In the genomic region with DNA sequence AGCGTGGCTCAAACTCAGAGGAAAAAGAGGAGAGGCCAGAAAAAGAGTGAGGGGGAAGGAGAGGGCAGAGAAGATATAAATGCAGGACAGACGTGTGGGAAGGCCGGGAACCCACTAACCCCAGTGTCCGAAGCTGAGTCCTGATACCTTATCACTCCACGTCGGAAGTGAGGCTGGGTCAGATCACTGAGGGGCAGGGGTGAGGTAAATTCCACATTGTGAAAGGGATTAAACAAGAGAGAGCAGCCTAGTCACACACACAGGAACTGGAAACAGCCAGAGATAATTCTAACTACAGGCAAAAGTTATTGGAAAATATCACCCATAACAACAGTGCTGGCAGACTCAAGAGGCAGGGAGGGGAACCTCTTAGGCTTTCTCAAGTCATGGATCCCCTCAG, we compare ENCODE assay signal across 22 mouse cellular contexts. TPM values are rescaled to one million over a fixed set of nuclear protein-coding genes. Genes with fewer than 3 reads are reported as not detected.
DNase-seq lines count a peak whose midpoint lies in the region; ATAC-seq and TF ChIP-seq lines count a peak whose summit lies in the region.
"Had no signal": no experiment of that assay in that cellular context is flagged by ENCODE, and none has a peak within 500 bp of the region (broad histone marks: within the 10 kb centered on the region; RNA-seq: fewer than 3 reads in every experiment).

No protein-coding gene starts in this region.

- H3K9me3 ChIP-seq in erythroblast, embryonic 14.5 days (ENCODE audit: control insufficient read depth, low read length): no peaks in the 10 kb centered on the region
- H3K9me3 ChIP-seq in heart, embryonic 13.5 days: no peaks in the 10 kb centered on the region
- no peaks in the 10 kb centered on the region for H3K9me3 ChIP-seq in liver, embryonic 11.5 days (ENCODE audit: control insufficient read depth, low read length)
- H3K9me3 ChIP-seq in liver, embryonic 16.5 days (replicated peaks; ENCODE audit: control insufficient read depth, low read length): no peaks in the 10 kb centered on the region
- H3K9me3 ChIP-seq: embryonic facial prominence, embryonic 12.5 days; forebrain, embryonic 13.5 days; intestine, embryonic 15.5 days had no signal

- no peaks in the 10 kb centered on the region; the same call in 1 of the 2 replicates for H3K27me3 ChIP-seq in erythroblast, embryonic 14.5 days (ENCODE audit: control insufficient read depth)
- H3K27me3 ChIP-seq in heart, embryonic 13.5 days (replicated peaks): no peaks in the 10 kb centered on the region
- H3K27me3 ChIP-seq in heart, adult 2 months (ENCODE audit: control insufficient read depth, insufficient read depth, low read length): no peaks in the 10 kb centered on the region
- H3K27me3 ChIP-seq in liver, embryonic 11.5 days (replicated peaks; ENCODE audit: control insufficient read depth, insufficient read depth, low read length): no peaks in the 10 kb centered on the region
- H3K27me3 ChIP-seq in liver, embryonic 16.5 days (ENCODE audit: control insufficient read depth, insufficient read depth, low read depth, low read length): no peaks in the 10 kb centered on the region
- H3K27me3 ChIP-seq: embryonic facial prominence, embryonic 12.5 days; forebrain, embryonic 13.5 days; intestine, embryonic 15.5 days; Patski had no signal

- no peak for TF ChIP-seq EP300 in heart, adult 2 months (IDR thresholded peaks at IDR 0.05; ENCODE audit: insufficient read depth, low read depth, low read length)

- peak overlapping the region; percentile 77 for H3K4me3 ChIP-seq in erythroblast, embryonic 14.5 days (replicated peaks)
- H3K4me3 ChIP-seq in heart, embryonic 13.5 days: peak overlapping the region; percentile 40
- H3K4me3 ChIP-seq in heart, adult 2 months: no peak overlapping the region
- no peak overlapping the region for H3K4me3 ChIP-seq in liver, embryonic 11.5 days (ENCODE audit: low read depth, low read length)
- peak overlapping the region; percentile 79 for H3K4me3 ChIP-seq in liver, embryonic 16.5 days (ENCODE audit: low read depth, low read length)
- H3K4me3 ChIP-seq: embryonic facial prominence, embryonic 12.5 days; forebrain, embryonic 13.5 days; intestine, embryonic 15.5 days had no signal

- peaks cover 93% of the 10 kb centered on the region for H3K4me1 ChIP-seq in erythroblast, embryonic 14.5 days (ENCODE audit: control insufficient read depth)
- peaks cover 38% of the 10 kb centered on the region for H3K4me1 ChIP-seq in heart, embryonic 13.5 days
- H3K4me1 ChIP-seq in heart, adult 2 months (ENCODE audit: control insufficient read depth, insufficient read depth, low read length): peaks cover 17% of the 10 kb centered on the region
- peaks cover 30% of the 10 kb centered on the region for H3K4me1 ChIP-seq in liver, embryonic 11.5 days (replicated peaks; ENCODE audit: control insufficient read depth, insufficient read depth, low read length)
- H3K4me1 ChIP-seq in liver, embryonic 16.5 days (ENCODE audit: control insufficient read depth, low read depth, low read length): peaks cover 38% of the 10 kb centered on the region
- H3K4me1 ChIP-seq: embryonic facial prominence, embryonic 12.5 days; intestine, embryonic 15.5 days had no signal

- peak overlapping the region; percentile 65 for H3K27ac ChIP-seq in heart, embryonic 13.5 days (replicated peaks)
- H3K27ac ChIP-seq in heart, adult 2 months: no peak overlapping the region
- no peak overlapping the region for H3K27ac ChIP-seq in liver, embryonic 11.5 days (ENCODE audit: low read depth, low read length)
- H3K27ac ChIP-seq in liver, embryonic 16.5 days (ENCODE audit: low read length): no peak overlapping the region
- H3K27ac ChIP-seq: embryonic facial prominence, embryonic 12.5 days; forebrain, embryonic 13.5 days; hindbrain, embryonic 14.5 days; intestine, embryonic 15.5 days had no signal

- H3K4me2 ChIP-seq in heart, embryonic 13.5 days: peak overlapping the region; percentile 50
- H3K4me2 ChIP-seq in liver, embryonic 11.5 days: no peak overlapping the region
- 0 out of 2 replicates have a peak overlapping the region, but pooled peaks have one; percentile 61 for H3K4me2 ChIP-seq in liver, embryonic 16.5 days (ENCODE audit: low read depth, low read length)
- H3K4me2 ChIP-seq: embryonic facial prominence, embryonic 12.5 days; forebrain, embryonic 13.5 days; hindbrain, embryonic 14.5 days; intestine, embryonic 15.5 days had no signal

- 14% methylated on average over 6 of the region's 6 CpGs for WGBS in heart, embryonic 13.5 days
- 39% methylated on average over 6 of the region's 6 CpGs for WGBS in heart, adult 2 months
- 35% methylated on average over 6 of the region's 6 CpGs for WGBS in liver, embryonic 11.5 days
- 32% methylated on average over 6 of the region's 6 CpGs for WGBS in liver, embryonic 16.5 days (ENCODE audit: insufficient replicate concordance)

- peaks cover 100% of the 10 kb centered on the region for H3K36me3 ChIP-seq in erythroblast, embryonic 14.5 days (ENCODE audit: control insufficient read depth)
- peaks cover 49% of the 10 kb centered on the region for H3K36me3 ChIP-seq in heart, embryonic 13.5 days
- no peaks in the 10 kb centered on the region for H3K36me3 ChIP-seq in heart, adult 2 months (ENCODE audit: control insufficient read depth, insufficient read depth, low read length)
- H3K36me3 ChIP-seq in liver, embryonic 11.5 days (ENCODE audit: control insufficient read depth, insufficient read depth, low read length): peaks cover 31% of the 10 kb centered on the region
- H3K36me3 ChIP-seq in liver, embryonic 16.5 days (ENCODE audit: control insufficient read depth, insufficient read depth): peaks cover 96% of the 10 kb centered on the region

- TF ChIP-seq CTCF in heart, adult 2 months (IDR thresholded peaks at IDR 0.05): no peak

- peaks cover 1% of the 10 kb centered on the region; the same call in 1 of the 2 replicates for H3K79me2 ChIP-seq in heart, adult 2 months (replicated peaks; ENCODE audit: control insufficient read depth, insufficient read depth, low read length)

- TF ChIP-seq POLR2A in heart, adult 2 months (IDR thresholded peaks at IDR 0.05; ENCODE audit: insufficient read depth, low read depth, low read length): no peak

- intact Hi-C loops in heart, adult 2 months (cut with DNase I): no loop called here

- peak overlapping the region; percentile 33; the same call in 1 of the 2 replicates for H3K9ac ChIP-seq in heart, embryonic 13.5 days
- H3K9ac ChIP-seq in heart, adult 2 months (ENCODE audit: low read depth, low read length): no peak overlapping the region
- no peak overlapping the region for H3K9ac ChIP-seq in liver, embryonic 11.5 days (ENCODE audit: low read depth, low read length)
- no peak overlapping the region for H3K9ac ChIP-seq in liver, embryonic 16.5 days (ENCODE audit: low read depth, low read length)
- H3K9ac ChIP-seq: embryonic facial prominence, embryonic 12.5 days; forebrain, embryonic 13.5 days; forebrain, postnatal 0 days; hindbrain, embryonic 14.5 days; intestine, embryonic 15.5 days had no signal

- ATAC-seq in erythroblast, adult 5-6 weeks (replicated peaks; ENCODE audit: low FRiP score, poor library complexity, severe bottlenecking): no peak
- no peak for ATAC-seq in heart, embryonic 13.5 days (ENCODE audit: extremely low read depth, insufficient number of reproducible peaks, low FRiP score, low TSS enrichment)
- ATAC-seq in liver, embryonic 11.5 days (replicated peaks; ENCODE audit: low FRiP score): no peak
- no peak for ATAC-seq in liver, embryonic 16.5 days (ENCODE audit: low read depth)
- ATAC-seq: activated CD4-positive, CD25-positive, alpha-beta regulatory T cell, adult 4 months; forebrain, embryonic 13.5 days; forebrain, postnatal 0 days; intestine, embryonic 15.5 days; Patski had no signal

- DNase-seq in heart, adult 2 months: no peak
- peak; percentile 23 for DNase-seq in liver
- DNase-seq in liver, embryonic 11.5 days (ENCODE audit: low spot score): no peak
- DNase-seq in gastrocnemius, postnatal 25 days: no peak
- DNase-seq: adrenal gland, postnatal 14 days; B cell, adult 2 months; cerebellum, adult 11-12 months; cerebellum, adult 9-10 months; cerebellum, postnatal 25 days; forebrain, postnatal 0 days; gastrocnemius, postnatal 36 days; kidney, adult 18-20 months had no signal

RNA-seq across cellular contexts. Expression of a gene that starts 29.1 kb away (rescaled TPM):
- 409 and 495 TPM in 2 replicates for polyA plus RNA-seq in erythroblast, embryonic 14.5 days (2012)
- 2,859 and 3,164 TPM in 2 replicates for total RNA-seq in erythroblast, adult 5-6 weeks (2015; ENCODE audit: low replicate concordance)
- 5,593 and 6,096 TPM in 2 replicates for total RNA-seq in erythroblast, adult 5-6 weeks (2017; ENCODE audit: low replicate concordance)
- polyA plus RNA-seq in heart, embryonic 13.5 days (2015; fragmentation: Nextera tagmentation; extraction: Ambion mirVana): 31.5 and 35.8 TPM in 2 replicates
- total RNA-seq in heart, adult 2 months (2021): 10 to 100 TPM; 21.9 to 25.4 TPM
- 17.5 and 19.4 TPM in 2 replicates for polyA plus RNA-seq in heart, adult 2 months (2012; rRNA removed)
- 24.6 and 28.1 TPM in 2 replicates for polyA plus RNA-seq in liver, embryonic 11.5 days (2014; fragmentation: Nextera tagmentation; extraction: Ambion mirVana)
- 631 and 674 TPM in 2 replicates for polyA plus RNA-seq in liver, embryonic 16.5 days (2015; fragmentation: Nextera tagmentation; extraction: Ambion mirVana)
- 10 to 100 TPM; 23.3 to 25.1 TPM for total RNA-seq in gastrocnemius, postnatal 25 days (2021)

RNA-seq across cellular contexts. Expression of a gene that starts 46.0 kb away (rescaled TPM):
- polyA plus RNA-seq in erythroblast, embryonic 14.5 days (2012): 0.02 TPM in 1 of 2 replicates, not detected in the other
- 4.4 and 7.7 TPM in 2 replicates for total RNA-seq in erythroblast, adult 5-6 weeks (2015; ENCODE audit: low replicate concordance)
- 1.8 and 3.7 TPM in 2 replicates for total RNA-seq in erythroblast, adult 5-6 weeks (2017; ENCODE audit: low replicate concordance)
- polyA plus RNA-seq in heart, embryonic 13.5 days (2015; fragmentation: Nextera tagmentation; extraction: Ambion mirVana): 2.0 and 2.2 TPM in 2 replicates
- 1 to 10 TPM; 4.1 to 4.3 TPM for total RNA-seq in heart, adult 2 months (2021)
- polyA plus RNA-seq in heart, adult 2 months (2012; rRNA removed): 2.8 and 4.0 TPM in 2 replicates
- polyA plus RNA-seq in liver, embryonic 11.5 days (2014; fragmentation: Nextera tagmentation; extraction: Ambion mirVana): 1.2 and 2.0 TPM in 2 replicates
- polyA plus RNA-seq in liver, embryonic 16.5 days (2015; fragmentation: Nextera tagmentation; extraction: Ambion mirVana): 3.2 and 3.6 TPM in 2 replicates
- total RNA-seq in gastrocnemius, postnatal 25 days (2021): 1 to 10 TPM in 1 of 2 experiments, under 1 TPM in 1; 0.79 to 1.3 TPM

RNA-seq across cellular contexts. Expression of a gene that starts 55.4 kb away (rescaled TPM):
- polyA plus RNA-seq in erythroblast, embryonic 14.5 days (2012): 0.07 and 0.09 TPM in 2 replicates
- 36.8 and 37.3 TPM in 2 replicates for total RNA-seq in erythroblast, adult 5-6 weeks (2015; ENCODE audit: low replicate concordance)
- total RNA-seq in erythroblast, adult 5-6 weeks (2017; ENCODE audit: low replicate concordance): 46.4 and 59.1 TPM in 2 replicates
- polyA plus RNA-seq in heart, embryonic 13.5 days (2015; fragmentation: Nextera tagmentation; extraction: Ambion mirVana): 8.5 and 9.1 TPM in 2 replicates
- 10 to 100 TPM; 14.6 to 16.0 TPM for total RNA-seq in heart, adult 2 months (2021)
- polyA plus RNA-seq in heart, adult 2 months (2012; rRNA removed): 8.9 and 24.1 TPM in 2 replicates
- 7.2 TPM in 2 replicates for polyA plus RNA-seq in liver, embryonic 11.5 days (2014; fragmentation: Nextera tagmentation; extraction: Ambion mirVana)
- 4.4 and 5.0 TPM in 2 replicates for polyA plus RNA-seq in liver, embryonic 16.5 days (2015; fragmentation: Nextera tagmentation; extraction: Ambion mirVana)
- 1 to 10 TPM; 9.2 to 10.0 TPM for total RNA-seq in gastrocnemius, postnatal 25 days (2021)

Comparison
In these comparisons a context has a peak if more than half of its experiments do, and no peak if none do; other contexts are left out.
1. H3K4me3 ChIP-seq: peak in erythroblast, embryonic 14.5 days (single experiment), heart, embryonic 13.5 days (single experiment) and liver, embryonic 16.5 days (single experiment); none in heart, adult 2 months (single experiment) and liver, embryonic 11.5 days (single experiment).
2. RNA of a gene that starts 29.1 kb away (polyA plus RNA-seq): 631 to 674 TPM in liver, embryonic 16.5 days and 409 to 495 TPM in erythroblast, embryonic 14.5 days; 31.5 to 35.8 TPM in heart, embryonic 13.5 days, 24.6 to 28.1 TPM in liver, embryonic 11.5 days and 17.5 to 19.4 TPM in heart, adult 2 months; every median in the first group is over 10 times any median in the second.